Mouse (Mus musculus) liver, embryonic 16.5 days (tissue): ENCODE data around the gene Jmy. TPM values are rescaled to one million over a fixed set of nuclear protein-coding genes. Genes with fewer than 3 reads are reported as not detected.
"Not testable (repeated sequence)": the region's sequence is repeated elsewhere in the genome, so short reads cannot be mapped to it uniquely, and the experiment has no call there.

Experiments
- ATAC-seq: fragments of 200-750 bp; cut with Nextera tagmentation; 2 replicates; pipeline ENCODE4 v1.8.0; 2017; ENCODE audit warnings: low read depth, mild to moderate bottlenecking, moderate number of reproducible peaks, moderate library complexity
- H3K27ac ChIP-seq: fragments of 300-500 bp; sonication (generic); 2 replicates; pipeline ENCODE4 v1.5.1; 2014; ENCODE audit warnings: mild to moderate bottlenecking, low read length
- H3K27me3 ChIP-seq: fragments of 300-500 bp; sonication (generic); 2 replicates; pipeline ENCODE4 v1.6.1; 2014; ENCODE audit warnings: low read depth, low read length, mixed read lengths; ENCODE audit not compliant: control insufficient read depth, insufficient read depth
- H3K36me3 ChIP-seq: fragments of 300-500 bp; sonication (generic); 2 replicates; pipeline ENCODE4 v1.6.1; 2014; ENCODE audit warnings: mild to moderate bottlenecking; ENCODE audit not compliant: control insufficient read depth, insufficient read depth
- H3K4me1 ChIP-seq: fragments of 300-500 bp; sonication (generic); 2 replicates; pipeline ENCODE4 v1.6.1; 2014; ENCODE audit warnings: low read depth, low read length, mixed read lengths; ENCODE audit not compliant: control insufficient read depth
- H3K4me2 ChIP-seq: fragments of 300-500 bp; sonication (generic); 2 replicates; pipeline ENCODE4 v1.6.1; 2014; ENCODE audit warnings: low read depth, low read length, mixed read lengths
- H3K4me3 ChIP-seq: fragments of 300-500 bp; sonication (generic); 2 replicates; pipeline ENCODE4 v1.5.1; 2014; ENCODE audit warnings: low read depth, mild to moderate bottlenecking, low read length
- H3K9ac ChIP-seq: fragments of 300-500 bp; sonication (generic); 2 replicates; pipeline ENCODE4 v1.6.1; 2014; ENCODE audit warnings: low read depth, low read length
- H3K9me3 ChIP-seq: fragments of 300-500 bp; sonication (generic); replicated peaks from 2 replicates; pipeline ENCODE4 v1.6.1; 2016; ENCODE audit warnings: low read length; ENCODE audit not compliant: control insufficient read depth
- WGBS: fragments of 180-500 bp; shearing (Covaris S2); extraction: QIAGEN DNeasy Blood & Tissue Kit; methylation state at CpG from one replicate; pipeline ENCODE4 v1.1.7; 2014; ENCODE audit not compliant: insufficient replicate concordance; 5-methylcytosine and 5-hydroxymethylcytosine counted together
- polyA plus RNA-seq: library from polyadenylated mRNA; unstranded; fragments of >200 nt; fragmentation: Nextera tagmentation; extraction: Ambion mirVana; gene quantifications from 2 replicates; pipeline ENCODE4 v1.2.1, GENCODE M21; 2015

Jmy gene
- polyA plus RNA-seq, 1 experiment from 2014 or later, result 1.3 TPM

GRCm38 (mm10) chr13:93510447-93511180, 11.0 kb upstream of the Jmy start:
- WGBS, result 65% methylated on average over 16 of the region's 16 CpGs
- peaks cover 2% of the 10 kb centered on the region; the same call in 1 of the 2 replicates for H3K4me1 ChIP-seq
- ATAC-seq, result no peak
- H3K9ac ChIP-seq, result no peak overlapping the region
- H3K27ac ChIP-seq, result no peak overlapping the region
- no peaks in the 10 kb centered on the region for H3K9me3 ChIP-seq
- H3K27me3 ChIP-seq, result no peaks in the 10 kb centered on the region
- H3K4me2 ChIP-seq, result no peak overlapping the region
- H3K36me3 ChIP-seq, result no peaks in the 10 kb centered on the region
- no peak overlapping the region for H3K4me3 ChIP-seq

- H3K4me2 ChIP-seq, H3K4me1 ChIP-seq, H3K9me3 ChIP-seq, H3K27me3 ChIP-seq, H3K27ac ChIP-seq, ATAC-seq, H3K4me3 ChIP-seq, H3K36me3 ChIP-seq, H3K9ac ChIP-seq: not testable (repeated sequence)
- WGBS, result 78% methylated on average over 5 of the region's 5 CpGs
Measured at GRCm38 (mm10) chr13:93506920-93507319, 7.3 kb upstream of the Jmy start.

- H3K27me3 ChIP-seq, result no peaks in the 10 kb centered on the region
- no peak overlapping the region for H3K9ac ChIP-seq
- no peak overlapping the region for H3K4me3 ChIP-seq
- no peaks in the 10 kb centered on the region for H3K9me3 ChIP-seq
- no peak overlapping the region for H3K27ac ChIP-seq
- 58% methylated on average over 4 of the region's 4 CpGs for WGBS
- H3K4me2 ChIP-seq, result no peak overlapping the region
- H3K36me3 ChIP-seq, result no peaks in the 10 kb centered on the region
- H3K4me1 ChIP-seq, result peaks cover 10% of the 10 kb centered on the region
- ATAC-seq, result no peak
Measured at GRCm38 (mm10) chr13:93501724-93502123, 2.1 kb upstream of the Jmy start.

DNA sequence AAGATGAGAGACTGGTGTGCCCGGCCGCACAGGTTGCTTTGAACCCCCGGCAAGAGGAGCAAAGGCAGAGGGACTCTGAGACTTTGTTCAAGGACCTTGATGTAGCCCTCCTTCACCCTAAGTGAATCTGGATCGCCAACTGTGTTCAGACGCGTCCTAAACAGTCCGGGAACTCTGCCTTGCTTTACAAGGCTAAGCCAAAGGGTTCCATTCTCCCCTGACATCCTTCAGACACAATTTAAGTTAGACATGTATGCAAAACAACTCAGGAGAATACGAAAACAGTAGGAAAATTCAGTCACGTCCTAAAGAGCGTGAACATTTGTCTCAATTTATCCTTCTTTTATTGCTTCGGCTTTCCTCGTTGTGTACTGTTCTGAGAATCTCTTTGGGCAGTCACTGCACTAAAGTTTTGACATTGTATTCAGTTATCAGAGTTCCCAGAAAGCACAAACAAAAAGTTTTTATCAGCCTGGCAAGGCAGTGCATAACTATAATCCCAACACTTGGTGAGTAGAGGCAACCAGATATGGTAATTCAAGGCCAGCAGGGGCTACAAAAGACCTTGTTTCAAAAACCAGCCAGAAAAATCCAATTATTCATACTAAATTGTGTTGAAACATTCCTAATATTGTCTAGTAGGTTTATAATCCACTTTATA, 495 bp upstream of the Jmy start:
- Histone ChIP-seq H3K4me2 (peak overlapping the region; percentile 82), H3K36me3 (no peaks in the 10 kb centered on the region), H3K27me3 (no peaks in the 10 kb centered on the region), H3K9me3 (no peaks in the 10 kb centered on the region), H3K9ac (peak overlapping the region; percentile 97), H3K27ac (peak overlapping the region; percentile 32), H3K4me1 (peaks cover 12% of the 10 kb centered on the region), H3K4me3 (peak overlapping the region; percentile 97)
- no peak for ATAC-seq
- WGBS, result 12% methylated on average over 12 of the region's 12 CpGs

DNA sequence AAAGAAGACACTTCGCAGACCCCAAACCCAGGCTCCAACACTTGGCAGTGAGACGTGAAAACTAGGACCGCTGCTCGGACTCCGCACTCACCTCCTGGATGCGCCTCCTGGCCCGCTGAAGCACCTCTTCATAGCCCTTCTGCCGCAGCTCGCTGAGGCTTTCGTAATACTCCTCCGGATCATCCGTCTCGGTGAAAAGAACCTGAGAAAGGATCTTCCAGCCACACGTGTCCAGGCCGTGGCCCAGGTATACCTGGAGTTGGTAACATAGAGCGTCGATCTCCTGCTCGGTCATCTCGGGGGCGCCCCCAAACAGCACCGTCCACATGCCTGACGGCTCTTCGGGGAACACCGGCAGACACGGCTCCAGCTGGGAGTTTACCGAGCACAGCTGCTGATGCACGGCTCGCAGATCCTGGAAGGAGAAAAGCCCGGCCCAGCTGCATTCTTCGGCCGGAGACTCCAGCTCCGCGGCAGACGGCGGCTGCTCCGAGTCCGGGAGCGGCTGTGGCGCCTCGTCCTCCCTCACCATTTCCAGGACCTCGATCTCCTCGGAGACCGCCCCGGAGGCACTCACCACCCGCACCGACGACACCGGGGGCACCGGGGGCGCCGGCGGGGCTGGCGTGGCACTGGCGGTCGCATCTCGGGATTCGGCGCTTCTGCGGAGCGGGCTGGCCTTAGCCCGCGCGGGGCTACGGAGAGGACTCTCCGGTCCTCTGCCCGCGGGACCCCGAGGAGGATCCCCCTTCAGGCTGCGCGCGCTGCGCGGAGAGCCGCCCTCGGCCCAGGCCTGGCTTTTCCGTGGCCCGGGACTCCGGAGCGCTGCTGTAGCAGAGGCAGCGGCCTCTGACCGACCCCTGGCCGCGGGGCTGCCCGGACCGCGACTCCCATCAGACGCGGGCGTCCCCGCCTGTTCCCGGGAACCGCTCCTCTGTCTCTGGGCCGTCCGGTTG, 1.1 kb downstream of the Jmy start:
- H3K4me3 ChIP-seq, result peak overlapping the region; percentile 97
- no peaks in the 10 kb centered on the region for H3K27me3 ChIP-seq
- peak overlapping the region; percentile 96 for H3K27ac ChIP-seq
- H3K9ac ChIP-seq, result peak overlapping the region; percentile 97
- under 1% methylated on average over 93 of the region's 94 CpGs for WGBS
- no peaks in the 10 kb centered on the region for H3K9me3 ChIP-seq
- H3K4me2 ChIP-seq, result peak overlapping the region; percentile 82
- peak; percentile 35 for ATAC-seq
- peaks cover 14% of the 10 kb centered on the region for H3K4me1 ChIP-seq
- no peaks in the 10 kb centered on the region for H3K36me3 ChIP-seq

DNA sequence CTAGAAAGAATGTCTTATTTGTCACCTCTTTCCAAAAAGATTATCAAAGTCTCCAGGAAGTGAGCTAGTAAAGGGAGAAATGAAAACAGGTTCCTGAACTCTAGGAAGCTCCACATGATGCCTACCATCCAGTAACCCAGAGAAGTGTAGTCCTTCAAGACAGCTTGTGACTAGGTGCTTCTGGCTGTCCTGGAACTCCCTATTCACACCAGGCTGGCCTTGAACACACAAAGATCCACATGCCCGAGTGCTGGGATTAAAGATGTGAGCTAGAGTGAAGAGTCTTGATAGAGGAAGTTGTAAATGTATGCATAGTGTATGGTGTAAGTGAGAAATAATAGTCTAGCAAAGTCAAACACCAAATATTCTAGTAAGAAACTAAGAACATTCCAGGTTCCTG, 2.6 kb downstream of the Jmy start:
- Histone ChIP-seq H3K9ac (peak overlapping the region; percentile 53), H3K4me3 (peak overlapping the region; percentile 57), H3K4me2 (peak overlapping the region; percentile 82), H3K27me3 (no peaks in the 10 kb centered on the region), H3K4me1 (peaks cover 14% of the 10 kb centered on the region), H3K27ac (0 out of 2 replicates have a peak overlapping the region, but pooled peaks have one; percentile 34), H3K36me3 (no peaks in the 10 kb centered on the region), H3K9me3 (no peaks in the 10 kb centered on the region)
- no peak for ATAC-seq
- 23% methylated on average over 1 of the region's 1 CpGs for WGBS

GRCm38 (mm10) chr13:93488510-93488909, 11.1 kb downstream of the Jmy start:
- WGBS, result 69% methylated on average over 2 of the region's 2 CpGs
- ATAC-seq, result no peak

DNA sequence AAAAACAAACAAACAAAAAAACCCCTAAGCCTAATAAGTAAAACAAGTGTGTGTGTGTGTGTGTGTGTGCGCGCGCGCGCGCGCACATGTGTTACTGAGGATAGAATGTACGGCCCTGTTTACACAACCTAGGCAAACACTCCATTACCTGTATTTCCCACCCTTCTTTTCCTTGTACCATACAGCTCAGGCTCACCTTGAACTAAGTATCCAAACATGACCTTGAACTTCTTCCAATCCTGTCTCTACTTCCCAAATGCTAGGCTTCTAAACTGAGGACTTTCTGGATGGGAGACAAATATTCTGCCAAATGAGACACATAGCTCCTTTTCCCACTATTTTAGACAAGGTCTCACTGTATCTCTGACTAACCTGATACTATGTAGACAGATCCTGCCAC, 11.9 kb downstream of the Jmy start:
- no peaks in the 10 kb centered on the region for H3K27me3 ChIP-seq
- H3K9ac ChIP-seq, result no peak overlapping the region
- H3K36me3 ChIP-seq, result peaks cover 3% of the 10 kb centered on the region; the same call in 1 of the 2 replicates
- WGBS, result 92% methylated on average over 8 of the region's 8 CpGs
- H3K4me1 ChIP-seq, result peaks cover 11% of the 10 kb centered on the region
- H3K27ac ChIP-seq, result no peak overlapping the region
- H3K9me3 ChIP-seq, result no peaks in the 10 kb centered on the region
- no peak overlapping the region for H3K4me3 ChIP-seq
- H3K4me2 ChIP-seq, result no peak overlapping the region
- peak; percentile 61; the same call in 1 of the 2 replicates for ATAC-seq

More at GRCm38 (mm10) chr13:93488510-93488909, 11.1 kb downstream of the Jmy start:
- Histone ChIP-seq H3K9ac (no peak overlapping the region), H3K27me3 (no peaks in the 10 kb centered on the region), H3K27ac (no peak overlapping the region), H3K4me1 (peaks cover 11% of the 10 kb centered on the region), H3K4me3 (no peak overlapping the region), H3K36me3 (peaks cover 3% of the 10 kb centered on the region; the same call in 1 of the 2 replicates), H3K4me2 (no peak overlapping the region), H3K9me3 (no peaks in the 10 kb centered on the region)
